Mouse (Mus musculus) cortical plate, adult 2 months (tissue): ENCODE measurements around the gene Strn. TPM values are rescaled to one million over a fixed set of nuclear protein-coding genes. Genes with fewer than 3 reads are reported as not detected.
"Not testable (repeated sequence)": the region's sequence is repeated elsewhere in the genome, so short reads cannot be mapped to it uniquely, and the experiment has no call there.

ENCODE experiments used
- H3K27ac ChIP-seq: fragments of 200-500 bp; 2 replicates; pipeline ENCODE4 v1.5.1; 2012; ENCODE audit warnings: low read length, control low read depth, inconsistent platforms; ENCODE audit not compliant: insufficient read depth
- H3K4me1 ChIP-seq: fragments of 200-500 bp; 2 replicates; pipeline ENCODE4 v1.6.1; 2011; ENCODE audit warnings: low read length; ENCODE audit not compliant: control insufficient read depth, insufficient read depth
- H3K4me3 ChIP-seq: fragments of 200-500 bp; 2 replicates; pipeline ENCODE4 v1.5.1; 2011; ENCODE audit warnings: mild to moderate bottlenecking, low read length, control low read depth; ENCODE audit not compliant: insufficient read depth
- CTCF ChIP-seq: fragments of 200-500 bp; IDR thresholded peaks from 2 replicates; pipeline ENCODE4 v1.5.1; 2011; ENCODE audit warnings: mild to moderate bottlenecking, control low read depth, low read length; ENCODE audit not compliant: insufficient read depth; ENCODE audit errors: extremely low read depth
- POLR2A ChIP-seq: fragments of 200-500 bp; IDR thresholded peaks from 2 replicates; pipeline ENCODE4 v1.6.1; 2011; ENCODE audit warnings: mild to moderate bottlenecking, low read length, control low read depth; ENCODE audit not compliant: insufficient read depth; ENCODE audit errors: extremely low read depth
- polyA plus RNA-seq: library from polyadenylated mRNA; depleted of rRNA; stranded (reverse); fragments of >200 nt; gene quantifications from 2 replicates; pipeline ENCODE4 v1.2.3, GENCODE M21; 2012

Gene Strn
- polyA plus RNA-seq, 1 experiment: 29.5 TPM

- no peaks in the 10 kb centered on the region; the same call in none of the 2 replicates for H3K4me1 ChIP-seq
- H3K4me3 ChIP-seq: no peak overlapping the region
- TF ChIP-seq CTCF (no peak), POLR2A (no peak)
- 0 out of 2 replicates have a peak overlapping the region, but pooled peaks have one; percentile 23 for H3K27ac ChIP-seq
Measured at GRCm38 (mm10) chr17:78721690-78722089, 15.3 kb downstream of the Strn start.

GRCm38 (mm10) chr17:78719086-78719485 lies 17.9 kb downstream of the Strn start:
- no peak overlapping the region for H3K27ac ChIP-seq
- TF ChIP-seq CTCF: no peak
- no peak for TF ChIP-seq POLR2A
- peaks cover 1% of the 10 kb centered on the region for H3K4me1 ChIP-seq
- H3K4me3 ChIP-seq: no peak overlapping the region

- Histone ChIP-seq H3K27ac (no peak overlapping the region), H3K4me3 (no peak overlapping the region), H3K4me1 (no peaks in the 10 kb centered on the region)
- no peak for TF ChIP-seq CTCF
- TF ChIP-seq POLR2A: no peak
Measured at GRCm38 (mm10) chr17:78710258-78710657, 26.7 kb downstream of the Strn start.

GRCm38 (mm10) chr17:78708422-78708821 lies 28.6 kb downstream of the Strn start:
- no peak overlapping the region for H3K4me3 ChIP-seq
- no peaks in the 10 kb centered on the region for H3K4me1 ChIP-seq
- no peak overlapping the region for H3K27ac ChIP-seq
- TF ChIP-seq POLR2A: no peak
- no peak for TF ChIP-seq CTCF

GRCm38 (mm10) chr17:78702988-78703387 lies 34.0 kb downstream of the Strn start:
- no peak for TF ChIP-seq POLR2A
- TF ChIP-seq CTCF: no peak
- Histone ChIP-seq H3K27ac (no peak overlapping the region), H3K4me3 (no peak overlapping the region), H3K4me1 (no peaks in the 10 kb centered on the region)

- Histone ChIP-seq H3K4me1 (peaks cover 4% of the 10 kb centered on the region), H3K4me3 (no peak overlapping the region), H3K27ac (no peak overlapping the region)
- TF ChIP-seq POLR2A (no peak), CTCF (no peak)
Measured at GRCm38 (mm10) chr17:78698965-78699364, 38.0 kb downstream of the Strn start.

- H3K4me3 ChIP-seq: no peak overlapping the region
Measured at GRCm38 (mm10) chr17:78697462-78697861, 39.5 kb downstream of the Strn start.

GRCm38 (mm10) chr17:78696922-78697321 lies 40.1 kb downstream of the Strn start:
- H3K4me1 ChIP-seq: peaks cover 4% of the 10 kb centered on the region
- no peak overlapping the region for H3K4me3 ChIP-seq
- no peak overlapping the region for H3K27ac ChIP-seq
- TF ChIP-seq POLR2A (no peak), CTCF (no peak)

More at GRCm38 (mm10) chr17:78697462-78697861, 39.5 kb downstream of the Strn start:
- H3K27ac ChIP-seq: no peak overlapping the region
- H3K4me1 ChIP-seq: peaks cover 4% of the 10 kb centered on the region
- TF ChIP-seq POLR2A (no peak), CTCF (no peak)

- H3K27ac ChIP-seq, H3K4me1 ChIP-seq, H3K4me3 ChIP-seq: not testable (repeated sequence)
Measured at GRCm38 (mm10) chr17:78689231-78689630, 47.8 kb downstream of the Strn start.

- Histone ChIP-seq H3K27ac (no peak overlapping the region), H3K4me3 (no peak overlapping the region), H3K4me1 (no peaks in the 10 kb centered on the region)
- no peak for TF ChIP-seq CTCF
- no peak for TF ChIP-seq POLR2A
Measured at GRCm38 (mm10) chr17:78687971-78688370, 49.0 kb downstream of the Strn start.

- TF ChIP-seq CTCF (no peak), POLR2A (no peak)
- Histone ChIP-seq H3K4me1 (no peaks in the 10 kb centered on the region), H3K4me3 (no peak overlapping the region), H3K27ac (no peak overlapping the region)
Measured at GRCm38 (mm10) chr17:78685004-78685403, 52.0 kb downstream of the Strn start.
